Mouse (Mus musculus) cortical plate, adult 2 months (tissue): ENCODE measurements around the gene Pdpk1.

Experiments used
- CTCF ChIP-seq: fragments of 200-500 bp; IDR thresholded peaks from 2 replicates; pipeline ENCODE4 v1.5.1; 2011; ENCODE audit warnings: mild to moderate bottlenecking, control low read depth, low read length; ENCODE audit not compliant: insufficient read depth; ENCODE audit errors: extremely low read depth
- POLR2A ChIP-seq: fragments of 200-500 bp; IDR thresholded peaks from 2 replicates; pipeline ENCODE4 v1.6.1; 2011; ENCODE audit warnings: mild to moderate bottlenecking, low read length, control low read depth; ENCODE audit not compliant: insufficient read depth; ENCODE audit errors: extremely low read depth

DNA sequence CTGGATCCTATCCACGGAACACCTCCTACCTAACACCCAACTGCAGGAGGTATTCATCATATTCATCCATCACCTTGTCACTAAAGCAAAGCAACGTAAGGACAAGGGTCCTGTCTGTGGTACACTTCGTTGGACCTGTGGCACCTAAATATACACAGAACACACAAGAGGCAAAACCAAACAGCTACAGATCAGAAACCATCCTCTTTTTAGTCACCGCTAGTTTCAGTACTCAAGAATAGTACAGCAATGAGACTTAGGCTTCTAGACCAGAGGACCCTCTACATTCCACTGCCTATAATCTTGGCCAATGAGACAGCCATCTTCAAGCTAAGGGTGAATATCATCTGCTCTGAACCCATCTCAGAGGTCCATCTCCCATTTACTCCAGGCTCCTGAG lies 52.4 kb downstream of the Pdpk1 start:
- TF ChIP-seq CTCF = no peak
- TF ChIP-seq POLR2A = no peak
